In genomic region chr12:88214641-88215040, GRCm38 (mm10) we compare ENCODE assay signal across 30 mouse cellular contexts. TPM values are rescaled to one million over a fixed set of nuclear protein-coding genes. Genes with fewer than 3 reads are reported as not detected.
A peak's percentile ranks its signal among the peaks of the same experiment; 100 is the strongest.
DNase-seq lines count a peak whose midpoint lies in the region.
"Had no signal": no experiment of that assay in that cellular context is flagged by ENCODE, and none has a peak within 500 bp of the region (broad histone marks: within the 10 kb centered on the region; RNA-seq: fewer than 3 reads in every experiment).

No protein-coding gene starts in this region.

- 82% methylated on average over 12 of the region's 12 CpGs for WGBS in heart, embryonic 10.5 days

- peak; percentile 85 for DNase-seq in heart, adult 11 months
- no peak for DNase-seq in heart, embryonic 10.5 days (ENCODE audit: low spot score)
- peak; percentile 7 for DNase-seq in brain, adult 2 months (ENCODE audit: low read depth, low spot score)
- DNase-seq in urinary bladder, postnatal 36 days (ENCODE audit: low spot score in 2 of 2) = no peak
- DNase-seq in gastrocnemius, postnatal 10 days = no peak
- DNase-seq: adrenal gland, adult 8-10 months; adrenal gland, postnatal 14 days; adrenal gland, postnatal 36 days; B cell, adult 2 months; cerebellum, adult 11 months; cerebellum, adult 18-20 months; cerebellum, adult 8-10 months; cerebellum, adult 9-11 months; cerebellum, postnatal 14 days; cerebellum, postnatal 36 days; embryo, embryonic 11 days; forebrain, postnatal 0 days had no signal

- no peaks in the 10 kb centered on the region for H3K9me3 ChIP-seq in heart, embryonic 10.5 days
- H3K9me3 ChIP-seq: embryonic facial prominence, embryonic 13.5 days; embryonic facial prominence, embryonic 15.5 days; forebrain, embryonic 15.5 days had no signal

- no peak overlapping the region for H3K27ac ChIP-seq in heart, embryonic 10.5 days
- H3K27ac ChIP-seq: embryonic facial prominence, embryonic 13.5 days; embryonic facial prominence, embryonic 15.5 days; forebrain, embryonic 13.5 days; forebrain, embryonic 15.5 days had no signal

- H3K4me1 ChIP-seq in heart, embryonic 10.5 days = no peaks in the 10 kb centered on the region
- H3K4me1 ChIP-seq: embryonic facial prominence, embryonic 13.5 days; embryonic facial prominence, embryonic 15.5 days; forebrain, embryonic 13.5 days; forebrain, embryonic 15.5 days had no signal

- H3K27me3 ChIP-seq in heart, embryonic 10.5 days (ENCODE audit: insufficient read depth, poor library complexity, severe bottlenecking) = no peaks in the 10 kb centered on the region
- H3K27me3 ChIP-seq: embryonic facial prominence, embryonic 13.5 days; embryonic facial prominence, embryonic 15.5 days; forebrain, embryonic 13.5 days; forebrain, embryonic 15.5 days; Patski had no signal

- H3K36me3 ChIP-seq in heart, embryonic 10.5 days = no peaks in the 10 kb centered on the region
- H3K36me3 ChIP-seq: embryonic facial prominence, embryonic 13.5 days; embryonic facial prominence, embryonic 15.5 days; forebrain, embryonic 15.5 days; G1E had no signal

- H3K4me3 ChIP-seq in heart, embryonic 10.5 days = no peak overlapping the region
- H3K4me3 ChIP-seq: embryonic facial prominence, embryonic 13.5 days; embryonic facial prominence, embryonic 15.5 days; erythroblast, embryonic 14.5 days; forebrain, embryonic 13.5 days; forebrain, embryonic 15.5 days had no signal

RNA-seq across cellular contexts. Expression of gene Gm10436, which starts 32.7 kb away (rescaled TPM):
- not detected in 2 replicates for polyA plus RNA-seq in heart, embryonic 10.5 days (2016; fragmentation: Nextera tagmentation; extraction: Ambion mirVana)
- not detected for total RNA-seq in gastrocnemius, postnatal 10 days (2021)
- total RNA-seq: adrenal gland, adult 18-20 months; adrenal gland, adult 8-10 months; adrenal gland, postnatal 14 days; adrenal gland, postnatal 36 days; common myeloid progenitor, adult 5-6 weeks; forebrain, postnatal 0 days; G1E had no signal
- polyA plus RNA-seq: activated CD4-positive, CD25-positive, alpha-beta regulatory T cell, adult 4 months; brain, embryonic 14.5 days; embryonic facial prominence, embryonic 11.5 days; embryonic facial prominence, embryonic 13.5 days; erythroblast, embryonic 14.5 days; forebrain, embryonic 11.5 days; forebrain, embryonic 13.5 days; forebrain, embryonic 15.5 days; forebrain, postnatal 0 days; G1E; Patski had no signal

RNA-seq across cellular contexts. Expression of gene Gm8332, which starts 35.3 kb away (rescaled TPM):
- polyA plus RNA-seq in heart, embryonic 10.5 days (2016; fragmentation: Nextera tagmentation; extraction: Ambion mirVana) = not detected in 2 replicates
- not detected for total RNA-seq in gastrocnemius, postnatal 10 days (2021)
- total RNA-seq: adrenal gland, adult 18-20 months; adrenal gland, adult 8-10 months; adrenal gland, postnatal 14 days; adrenal gland, postnatal 36 days; common myeloid progenitor, adult 5-6 weeks; forebrain, postnatal 0 days had no signal
- polyA plus RNA-seq: activated CD4-positive, CD25-positive, alpha-beta regulatory T cell, adult 4 months; brain, embryonic 14.5 days; embryonic facial prominence, embryonic 11.5 days; embryonic facial prominence, embryonic 13.5 days; embryonic facial prominence, embryonic 15.5 days; erythroblast, embryonic 14.5 days; forebrain, embryonic 11.5 days; forebrain, embryonic 13.5 days; forebrain, embryonic 15.5 days; forebrain, postnatal 0 days had no signal

RNA-seq across cellular contexts. Expression of gene Gm5662, which starts 59.7 kb away (rescaled TPM):
- not detected in 2 replicates for polyA plus RNA-seq in heart, embryonic 10.5 days (2016; fragmentation: Nextera tagmentation; extraction: Ambion mirVana)
- total RNA-seq in gastrocnemius, postnatal 10 days (2021) = not detected
- total RNA-seq: adrenal gland, adult 18-20 months; adrenal gland, adult 8-10 months; adrenal gland, postnatal 14 days; adrenal gland, postnatal 36 days; common myeloid progenitor, adult 5-6 weeks; forebrain, postnatal 0 days had no signal
- polyA plus RNA-seq: activated CD4-positive, CD25-positive, alpha-beta regulatory T cell, adult 4 months; brain, embryonic 14.5 days; embryonic facial prominence, embryonic 11.5 days; embryonic facial prominence, embryonic 13.5 days; embryonic facial prominence, embryonic 15.5 days; erythroblast, embryonic 14.5 days; forebrain, embryonic 11.5 days; forebrain, embryonic 13.5 days; forebrain, embryonic 15.5 days; forebrain, postnatal 0 days had no signal

Comparison
In these comparisons a context has a peak if more than half of its experiments do, and no peak if none do; other contexts are left out.
1. DNase-seq: peak in heart, adult 11 months (single experiment) and brain, adult 2 months (single experiment); none in heart, embryonic 10.5 days (single experiment), urinary bladder, postnatal 36 days (0 of 2) and gastrocnemius, postnatal 10 days (single experiment).